Mouse (Mus musculus): Measurements from ENCODE around the gene Acadvl.

DNA sequence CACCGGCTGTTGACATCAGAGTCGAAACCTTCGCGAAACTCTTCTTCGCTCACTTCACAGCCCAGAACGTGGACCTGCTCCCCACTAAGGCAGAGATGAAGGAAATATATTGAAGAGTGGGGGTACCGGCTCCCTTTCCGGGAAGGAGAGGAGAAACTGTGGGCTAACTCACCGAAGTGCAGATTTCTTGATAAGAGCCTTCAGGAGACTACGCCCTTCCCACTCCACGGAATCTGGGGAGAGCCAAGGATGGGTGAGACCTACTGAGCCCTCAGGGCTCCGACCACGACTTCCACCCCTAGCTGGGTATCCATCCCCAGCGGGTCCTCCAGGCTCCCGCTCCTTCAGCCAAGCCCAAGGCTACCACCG is 35.4 kb downstream of the Acadvl start:
- no peak for TF ChIP-seq CTCF (conservative IDR thresholded peaks at IDR 0.05; ENCODE audit: low read length)
- TF ChIP-seq NANOG (IDR thresholded peaks at IDR 0.05; ENCODE audit: borderline replicate concordance, low read length): no peak
